Mouse (Mus musculus) G1E (cell line): ENCODE measurements around the gene Brd7. TPM values are rescaled to one million over a fixed set of nuclear protein-coding genes. Genes with fewer than 3 reads are reported as not detected.

Experiments used
- ATAC-seq: 2 replicates; pipeline ENCODE4 v1.8.0; 2016; ENCODE audit warnings: mild to moderate bottlenecking; ENCODE audit not compliant: insufficient number of reproducible peaks, poor library complexity, low FRiP score, severe bottlenecking; ENCODE audit errors: extremely low read depth
- DNase-seq: peaks from one replicate; pipeline ENCODE4 v3.0.0; 2012; ENCODE audit warnings: low spot score
- H3K27me3 ChIP-seq: 2 replicates; pipeline ENCODE4 v1.6.1; 2012; ENCODE audit warnings: mild to moderate bottlenecking, low read length, inconsistent platforms; ENCODE audit not compliant: insufficient read depth
- H3K36me3 ChIP-seq: replicated peaks from 2 replicates; pipeline ENCODE3; 2012; ENCODE audit warnings: mild to moderate bottlenecking, inconsistent platforms
- H3K4me1 ChIP-seq: 2 replicates; pipeline ENCODE4 v1.6.1; 2012; ENCODE audit warnings: low read depth, low read length, inconsistent platforms, mixed read lengths; ENCODE audit not compliant: insufficient read depth
- H3K4me3 ChIP-seq: 2 replicates; pipeline ENCODE4 v1.5.1; 2012; ENCODE audit warnings: low read depth, mild to moderate bottlenecking, inconsistent platforms, low read length, moderate library complexity, mixed read lengths
- H3K9me3 ChIP-seq: replicated peaks from 2 replicates; pipeline ENCODE4 v1.6.1; 2012; ENCODE audit warnings: inconsistent platforms
- CTCF ChIP-seq: IDR thresholded peaks from 2 replicates; pipeline ENCODE4 v1.5.1; 2012; ENCODE audit warnings: low read depth, low read length, inconsistent platforms, mixed read lengths
- GATA1 ChIP-seq: IDR thresholded peaks from 2 replicates; pipeline ENCODE4 v1.6.1; 2012; ENCODE audit warnings: borderline replicate concordance, low read length, inconsistent platforms, mixed read lengths
- GATA2 ChIP-seq: IDR thresholded peaks from 2 replicates; pipeline ENCODE4 v1.6.1; 2012; ENCODE audit warnings: low read depth, low read length, inconsistent platforms, borderline replicate concordance
- POLR2AphosphoS5 ChIP-seq: IDR thresholded peaks from 2 replicates; pipeline ENCODE4 v1.6.1; 2012; ENCODE audit warnings: low read depth, low read length, inconsistent platforms; ENCODE audit not compliant: insufficient replicate concordance
- TAL1 ChIP-seq: conservative IDR thresholded peaks from 2 replicates; pipeline ENCODE4 v1.6.1; 2012; ENCODE audit warnings: low read depth, low read length, inconsistent platforms, mixed read lengths
- polyA plus RNA-seq: library from polyadenylated mRNA; stranded (reverse); fragments of >175 nt; gene quantifications from 2 replicates; pipeline ENCODE4 v1.2.3, GENCODE M21; 2012
- total RNA-seq, 2 experiments: library from RNA; stranded (forward) in 1 of 2; stranded (reverse) in 1 of 2; fragments of 200-1000 nt in 1 of 2; fragments of >200 nt in 1 of 2; fragmentation: Nextera tagmentation in 1 of 2; gene quantifications; 2 replicates each; pipeline ENCODE4 v1.2.3; 2014 to 2017

The Brd7 gene
- total and polyA plus RNA-seq, 3 experiments = 90.0 to 374 (median 99.4) TPM

- Histone ChIP-seq H3K4me3 (no peak overlapping the region), H3K9me3 (no peaks in the 10 kb centered on the region), H3K4me1 (peaks cover 53% of the 10 kb centered on the region), H3K36me3 (peaks cover 100% of the 10 kb centered on the region), H3K27me3 (no peaks in the 10 kb centered on the region)
- DNase-seq (no peak), ATAC-seq (no peak)
- TF ChIP-seq CTCF (no peak), POLR2AphosphoS5 (no peak), GATA2 (no peak), GATA1 (no peak), TAL1 (no peak)
These were observed 37.2 kb downstream of the Brd7 start for GRCm38 (mm10) chr8:88324760-88325159.

GRCm38 (mm10) chr8:88323523-88323922 lies 38.5 kb downstream of the Brd7 start:
- no peak for ATAC-seq
- TF ChIP-seq TAL1 (no peak), CTCF (no peak), POLR2AphosphoS5 (no peak), GATA2 (no peak), GATA1 (no peak)
- no peaks in the 10 kb centered on the region for H3K9me3 ChIP-seq
- no peak overlapping the region for H3K4me3 ChIP-seq
- DNase-seq = no peak
- peaks cover 51% of the 10 kb centered on the region for H3K4me1 ChIP-seq
- no peaks in the 10 kb centered on the region for H3K27me3 ChIP-seq
- H3K36me3 ChIP-seq = peaks cover 100% of the 10 kb centered on the region

- Histone ChIP-seq H3K9me3 (no peaks in the 10 kb centered on the region), H3K27me3 (no peaks in the 10 kb centered on the region), H3K4me3 (no peak overlapping the region), H3K4me1 (peaks cover 68% of the 10 kb centered on the region), H3K36me3 (peaks cover 100% of the 10 kb centered on the region)
- TF ChIP-seq GATA2 (no peak), POLR2AphosphoS5 (no peak), CTCF (no peak), TAL1 (no peak), GATA1 (no peak)
- ATAC-seq (no peak), DNase-seq (no peak)
These were observed 40.6 kb downstream of the Brd7 start for GRCm38 (mm10) chr8:88321387-88321786.

- no peak for ATAC-seq
These were observed 41.9 kb downstream of the Brd7 start for GRCm38 (mm10) chr8:88320134-88320533.

GRCm38 (mm10) chr8:88318151-88318550 lies 43.8 kb downstream of the Brd7 start:
- TF ChIP-seq GATA1 = no peak
- no peak for TF ChIP-seq TAL1
- TF ChIP-seq CTCF = no peak
- TF ChIP-seq GATA2 = no peak
- no peak for TF ChIP-seq POLR2AphosphoS5
- no peak overlapping the region for H3K4me3 ChIP-seq
- peaks cover 71% of the 10 kb centered on the region for H3K4me1 ChIP-seq
- H3K36me3 ChIP-seq = peaks cover 100% of the 10 kb centered on the region
- DNase-seq = no peak
- ATAC-seq = no peak
- H3K27me3 ChIP-seq = no peaks in the 10 kb centered on the region
- H3K9me3 ChIP-seq = no peaks in the 10 kb centered on the region

More at GRCm38 (mm10) chr8:88320134-88320533, 41.9 kb downstream of the Brd7 start:
- H3K4me1 ChIP-seq = peaks cover 68% of the 10 kb centered on the region
- H3K36me3 ChIP-seq = peaks cover 100% of the 10 kb centered on the region
- TF ChIP-seq POLR2AphosphoS5 (no peak), GATA2 (no peak), TAL1 (no peak), CTCF (no peak), GATA1 (no peak)
- no peaks in the 10 kb centered on the region for H3K27me3 ChIP-seq
- H3K4me3 ChIP-seq = no peak overlapping the region
- H3K9me3 ChIP-seq = no peaks in the 10 kb centered on the region
- no peak for DNase-seq

GRCm38 (mm10) chr8:88317341-88317740 lies 44.7 kb downstream of the Brd7 start:
- no peaks in the 10 kb centered on the region for H3K27me3 ChIP-seq
- no peak overlapping the region for H3K4me3 ChIP-seq
- ATAC-seq (no peak), DNase-seq (no peak)
- H3K9me3 ChIP-seq = no peaks in the 10 kb centered on the region
- peaks cover 100% of the 10 kb centered on the region for H3K36me3 ChIP-seq
- no peak for TF ChIP-seq CTCF
- peaks cover 75% of the 10 kb centered on the region for H3K4me1 ChIP-seq
